Mouse (Mus musculus) limb, embryonic 11.5 days (tissue): ENCODE measurements around the gene Gm11541. TPM values are rescaled to one million over a fixed set of nuclear protein-coding genes. Genes with fewer than 3 reads are reported as not detected.
A peak's percentile ranks its signal among the peaks of the same experiment; 100 is the strongest.

Experiments
- ATAC-seq: fragments of 200-750 bp; cut with Nextera tagmentation; 2 replicates; pipeline ENCODE4 v1.8.0; 2017; ENCODE audit warnings: low read depth; ENCODE audit not compliant: insufficient number of reproducible peaks, low FRiP score, low TSS enrichment
- DNase-seq: peaks from one replicate; pipeline ENCODE4 v3.0.0-alpha.2; 2015; ENCODE audit warnings: low spot score
- H3K27ac ChIP-seq: fragments of 300-500 bp; sonication (generic); replicated peaks from 2 replicates; pipeline ENCODE4 v1.5.1; 2014; ENCODE audit warnings: low read depth, mild to moderate bottlenecking, low read length
- H3K27me3 ChIP-seq: fragments of 300-500 bp; sonication (generic); 2 replicates; pipeline ENCODE4 v1.6.1; 2014; ENCODE audit warnings: mild to moderate bottlenecking, low read length, mixed read lengths; ENCODE audit not compliant: control insufficient read depth, insufficient read depth
- H3K36me3 ChIP-seq: fragments of 300-500 bp; sonication (generic); 2 replicates; pipeline ENCODE4 v1.6.1; 2014; ENCODE audit warnings: mild to moderate bottlenecking, low read length, moderate library complexity, mixed read lengths; ENCODE audit not compliant: control insufficient read depth, insufficient read depth
- H3K4me1 ChIP-seq: fragments of 300-500 bp; sonication (generic); 2 replicates; pipeline ENCODE4 v1.6.1; 2014; ENCODE audit warnings: low read length, mixed read lengths; ENCODE audit not compliant: control insufficient read depth, insufficient read depth
- H3K4me2 ChIP-seq: fragments of 300-500 bp; sonication (generic); 2 replicates; pipeline ENCODE4 v1.6.1; 2014; ENCODE audit warnings: low read depth, mild to moderate bottlenecking, moderate library complexity; ENCODE audit not compliant: severe bottlenecking
- H3K4me3 ChIP-seq: fragments of 300-500 bp; sonication (generic); 2 replicates; pipeline ENCODE4 v1.5.1; 2014; ENCODE audit warnings: low read depth, low read length
- H3K9ac ChIP-seq: fragments of 300-500 bp; sonication (generic); 2 replicates; pipeline ENCODE4 v1.6.1; 2014; ENCODE audit warnings: mild to moderate bottlenecking, low read length
- H3K9me3 ChIP-seq: fragments of 300-500 bp; sonication (generic); 2 replicates; pipeline ENCODE4 v1.6.1; 2016; ENCODE audit warnings: low read length; ENCODE audit not compliant: control insufficient read depth
- WGBS: fragments of 180-500 bp; shearing (Covaris S2); extraction: QIAGEN DNeasy Blood & Tissue Kit; methylation state at CpG from one replicate; pipeline ENCODE4 v1.1.7; 2014; 5-methylcytosine and 5-hydroxymethylcytosine counted together
- polyA plus RNA-seq: library from polyadenylated mRNA; unstranded; fragments of >200 nt; fragmentation: Nextera tagmentation; extraction: Ambion mirVana; gene quantifications from 2 replicates; pipeline ENCODE4 v1.2.1, GENCODE M21; 2014

Gm11541 gene
- polyA plus RNA-seq, 1 experiment from 2014 or later, result 0.25 TPM

DNA sequence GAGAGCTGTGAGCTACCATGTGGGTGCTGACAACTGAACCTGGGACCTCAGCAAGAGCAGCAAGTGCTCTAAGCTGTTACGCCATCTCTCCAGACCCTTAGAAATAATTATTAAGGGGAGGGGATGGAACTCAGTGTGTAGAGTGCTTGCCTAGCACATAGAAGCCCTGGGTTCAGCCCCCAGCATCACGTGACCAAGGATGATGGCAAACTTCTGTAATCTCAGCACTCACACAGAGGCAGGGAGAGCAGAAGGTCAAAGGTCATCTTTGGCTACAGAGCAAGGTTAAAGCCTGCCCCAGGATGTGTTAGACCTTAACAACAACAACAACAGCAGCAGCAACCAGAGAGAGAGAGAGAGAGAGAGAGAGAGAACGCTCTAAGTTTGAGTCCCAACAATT lies 24.2 kb upstream of the Gm11541 start:
- Histone ChIP-seq H3K4me2 (no peak overlapping the region), H3K9ac (no peak overlapping the region), H3K4me3 (no peak overlapping the region), H3K4me1 (no peaks in the 10 kb centered on the region), H3K27ac (no peak overlapping the region), H3K27me3 (no peaks in the 10 kb centered on the region), H3K36me3 (no peaks in the 10 kb centered on the region), H3K9me3 (no peaks in the 10 kb centered on the region)
- ATAC-seq (no peak), DNase-seq (no peak)
- WGBS, result 82% methylated on average over 3 of the region's 3 CpGs

- ATAC-seq (no peak), DNase-seq (no peak)
- H3K27ac ChIP-seq, result no peak overlapping the region
- no peaks in the 10 kb centered on the region for H3K36me3 ChIP-seq
- no peaks in the 10 kb centered on the region for H3K4me1 ChIP-seq
- no peak overlapping the region for H3K4me2 ChIP-seq
- no peak overlapping the region for H3K9ac ChIP-seq
- no peaks in the 10 kb centered on the region for H3K9me3 ChIP-seq
- no peaks in the 10 kb centered on the region for H3K27me3 ChIP-seq
- no peak overlapping the region for H3K4me3 ChIP-seq
- WGBS, result 88% methylated on average over 3 of the region's 3 CpGs
These were observed 23.0 kb upstream of the Gm11541 start for GRCm38 (mm10) chr11:94727306-94727705.

- DNase-seq (no peak), ATAC-seq (no peak)
- WGBS, result 92% methylated on average over 2 of the region's 2 CpGs
- Histone ChIP-seq H3K27me3 (no peaks in the 10 kb centered on the region), H3K4me2 (no peak overlapping the region), H3K4me3 (no peak overlapping the region), H3K9me3 (no peaks in the 10 kb centered on the region), H3K36me3 (no peaks in the 10 kb centered on the region), H3K9ac (no peak overlapping the region), H3K27ac (no peak overlapping the region), H3K4me1 (no peaks in the 10 kb centered on the region)
These were observed 14.9 kb upstream of the Gm11541 start for GRCm38 (mm10) chr11:94719216-94719615.

- Histone ChIP-seq H3K9me3 (no peaks in the 10 kb centered on the region), H3K9ac (no peak overlapping the region), H3K27ac (no peak overlapping the region), H3K27me3 (no peaks in the 10 kb centered on the region), H3K4me3 (no peak overlapping the region), H3K4me1 (peaks cover 3% of the 10 kb centered on the region; the same call in 1 of the 2 replicates), H3K36me3 (no peaks in the 10 kb centered on the region), H3K4me2 (no peak overlapping the region)
- 89% methylated on average over 7 of the region's 7 CpGs for WGBS
- DNase-seq (no peak), ATAC-seq (no peak)
These were observed 14.0 kb upstream of the Gm11541 start for GRCm38 (mm10) chr11:94718113-94718909.

- Histone ChIP-seq H3K4me3 (no peak overlapping the region), H3K4me1 (peaks cover 6% of the 10 kb centered on the region; the same call in 1 of the 2 replicates), H3K9ac (no peak overlapping the region), H3K9me3 (no peaks in the 10 kb centered on the region), H3K27ac (no peak overlapping the region), H3K4me2 (no peak overlapping the region), H3K27me3 (no peaks in the 10 kb centered on the region), H3K36me3 (no peaks in the 10 kb centered on the region)
- ATAC-seq (no peak), DNase-seq (no peak)
- WGBS, result 34% methylated on average over 11 of the region's 11 CpGs
These were observed 12.9 kb upstream of the Gm11541 start for GRCm38 (mm10) chr11:94717239-94717638.

DNA sequence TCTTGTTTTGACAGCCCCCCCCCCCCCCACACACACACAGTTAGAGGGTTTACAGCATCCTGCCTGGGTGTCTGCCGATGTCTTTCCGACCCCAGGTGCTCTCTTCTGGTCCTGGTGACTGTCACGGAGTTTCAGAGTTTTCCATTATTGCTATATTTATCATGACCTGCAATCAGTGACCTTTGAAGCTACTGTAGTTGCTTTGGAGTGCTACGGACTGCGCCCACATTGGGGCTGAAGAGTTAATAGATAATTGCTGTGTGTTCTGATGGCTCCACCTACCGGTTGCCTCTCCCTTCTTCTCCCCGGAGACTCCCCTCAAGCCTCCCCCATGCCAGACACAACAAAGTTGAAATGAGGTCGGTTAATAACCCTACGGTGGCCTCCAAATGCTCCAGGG lies 12.5 kb upstream of the Gm11541 start:
- Histone ChIP-seq H3K4me1 (peaks cover 6% of the 10 kb centered on the region; the same call in 1 of the 2 replicates), H3K4me3 (no peak overlapping the region), H3K9ac (no peak overlapping the region), H3K4me2 (no peak overlapping the region), H3K27me3 (no peaks in the 10 kb centered on the region), H3K36me3 (no peaks in the 10 kb centered on the region), H3K27ac (no peak overlapping the region), H3K9me3 (no peaks in the 10 kb centered on the region)
- DNase-seq, result peak; percentile 43
- 8% methylated on average over 9 of the region's 9 CpGs for WGBS
- no peak for ATAC-seq

GRCm38 (mm10) chr11:94715622-94716021 lies 11.3 kb upstream of the Gm11541 start:
- H3K4me2 ChIP-seq, result no peak overlapping the region
- no peak overlapping the region for H3K4me3 ChIP-seq
- no peaks in the 10 kb centered on the region for H3K27me3 ChIP-seq
- H3K9ac ChIP-seq, result no peak overlapping the region
- WGBS, result 89% methylated on average over 5 of the region's 5 CpGs
- H3K36me3 ChIP-seq, result no peaks in the 10 kb centered on the region
- H3K27ac ChIP-seq, result no peak overlapping the region
- peaks cover 6% of the 10 kb centered on the region; the same call in 1 of the 2 replicates for H3K4me1 ChIP-seq
- DNase-seq, result no peak
- H3K9me3 ChIP-seq, result no peaks in the 10 kb centered on the region
- no peak for ATAC-seq

DNA sequence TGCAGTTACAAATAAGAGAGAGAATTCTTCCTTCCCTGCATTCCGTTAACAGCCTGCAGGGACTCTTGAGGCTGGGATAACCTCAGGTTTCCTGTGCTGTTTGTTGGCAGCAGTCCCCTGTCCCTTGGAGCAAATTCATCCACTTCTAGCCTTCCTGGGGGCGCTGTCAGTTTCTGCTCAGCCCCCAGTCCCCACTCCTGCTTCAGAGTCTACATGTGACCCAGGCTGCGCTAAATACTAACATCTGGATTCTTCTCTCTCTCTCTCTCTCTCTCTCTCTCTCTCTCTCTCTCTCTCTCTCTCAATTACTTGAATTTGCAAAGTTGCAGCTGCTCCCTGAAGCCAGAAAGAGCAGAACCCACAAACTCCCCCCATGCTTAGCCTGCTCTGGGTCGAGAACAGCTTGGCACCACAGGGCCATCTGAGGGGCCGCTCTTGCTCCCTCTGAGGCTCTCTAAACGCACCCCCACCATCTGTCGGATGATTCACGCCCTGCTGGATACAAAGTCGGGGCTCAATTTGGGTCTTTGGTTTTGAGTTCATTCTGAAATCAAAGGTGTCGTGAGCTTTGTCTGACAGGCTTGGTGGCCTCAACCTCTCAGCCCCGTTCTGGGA lies 9.1 kb upstream of the Gm11541 start:
- peaks cover 6% of the 10 kb centered on the region; the same call in 1 of the 2 replicates for H3K4me1 ChIP-seq
- DNase-seq (no peak), ATAC-seq (no peak)
- H3K4me2 ChIP-seq, result no peak overlapping the region
- H3K27me3 ChIP-seq, result no peaks in the 10 kb centered on the region
- H3K27ac ChIP-seq, result no peak overlapping the region
- no peaks in the 10 kb centered on the region for H3K9me3 ChIP-seq
- 0 out of 2 replicates have a peak overlapping the region, but pooled peaks have one; percentile 22 for H3K9ac ChIP-seq
- no peaks in the 10 kb centered on the region for H3K36me3 ChIP-seq
- no peak overlapping the region for H3K4me3 ChIP-seq
- 37% methylated on average over 11 of the region's 11 CpGs for WGBS
